Mouse (Mus musculus): ENCODE results near the gene Lpcat2.

Gene Lpcat2

DNA sequence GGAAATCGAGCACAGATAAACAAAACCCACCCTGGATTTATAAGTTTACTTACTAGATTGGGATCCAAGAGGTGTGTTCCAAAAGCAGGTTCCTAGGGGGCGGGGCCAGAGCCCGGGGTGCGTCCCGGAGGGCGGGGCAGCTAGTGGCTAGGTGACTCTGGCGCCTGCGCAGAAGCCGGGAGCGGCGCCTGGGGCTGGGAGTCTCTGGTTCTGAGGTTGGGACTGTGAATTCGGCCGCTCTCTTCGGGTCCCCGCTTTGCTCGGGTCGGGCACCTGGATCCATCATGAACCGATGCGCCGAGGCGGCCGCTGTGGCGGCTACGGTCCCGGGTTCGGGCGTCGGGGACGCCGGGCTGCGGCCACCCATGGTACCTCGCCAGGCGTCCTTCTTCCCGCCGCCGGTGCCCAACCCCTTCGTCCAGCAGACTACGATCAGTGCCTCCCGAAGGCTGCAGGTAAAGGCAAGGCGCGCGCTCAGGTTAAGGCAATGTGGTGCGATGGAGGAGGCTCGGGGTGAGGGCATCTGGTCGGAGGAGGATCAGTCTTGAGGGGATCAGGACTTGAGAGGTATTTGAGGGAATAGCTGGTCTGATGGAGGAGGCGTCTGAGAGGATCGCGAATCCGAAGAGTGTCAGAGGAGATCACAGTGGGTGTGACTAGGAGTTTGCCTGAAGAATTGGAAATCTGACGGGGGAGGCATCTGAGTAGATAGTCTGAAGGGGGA, at the start of gene Lpcat2:
Lpcat2 (plus strand) TSS at position 169 of the 724 bp plus-strand sequence.
- peak; percentile 71 for DNase-seq

DNA sequence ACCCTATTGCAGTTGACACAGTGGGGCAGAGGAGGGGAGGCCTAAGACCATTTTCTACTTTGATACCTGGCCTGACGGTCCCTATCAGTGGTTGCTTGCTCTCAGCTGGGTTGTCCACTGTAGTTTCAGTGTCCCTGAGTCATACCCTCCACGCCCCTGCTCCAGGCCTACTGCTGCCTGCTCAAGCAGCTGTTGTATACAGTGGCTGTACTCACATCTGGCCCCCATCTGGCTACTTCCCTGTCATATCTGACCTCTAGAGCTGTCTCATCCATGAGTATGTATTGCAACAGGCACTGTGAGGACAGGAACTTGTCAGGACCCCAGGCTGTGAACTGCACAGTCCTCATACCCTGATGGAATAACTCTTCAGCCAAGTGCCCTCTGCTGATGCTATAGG, 42.4 kb upstream of the Lpcat2 start:
- no peak for DNase-seq

DNA sequence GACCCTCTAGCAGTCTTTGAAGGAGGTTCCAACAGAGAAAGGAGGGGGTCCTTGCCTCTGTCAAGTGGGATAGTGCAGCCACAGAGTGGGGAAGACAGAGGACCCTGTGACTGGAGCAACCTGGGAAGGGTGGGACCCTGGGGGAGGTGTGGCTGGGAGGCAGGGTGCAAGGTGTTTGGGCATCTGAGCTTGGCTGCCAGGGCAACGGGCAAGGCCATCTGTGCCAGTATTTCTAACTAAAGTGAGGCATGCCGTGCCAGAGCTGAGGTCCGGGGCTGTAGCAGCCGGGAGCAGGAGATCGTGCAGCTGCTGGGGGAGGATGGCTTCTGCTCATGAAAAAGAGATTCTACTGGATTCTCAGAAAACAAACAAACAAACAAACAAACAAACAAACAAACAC, 39.5 kb upstream of the Lpcat2 start:
- DNase-seq = no peak

DNA sequence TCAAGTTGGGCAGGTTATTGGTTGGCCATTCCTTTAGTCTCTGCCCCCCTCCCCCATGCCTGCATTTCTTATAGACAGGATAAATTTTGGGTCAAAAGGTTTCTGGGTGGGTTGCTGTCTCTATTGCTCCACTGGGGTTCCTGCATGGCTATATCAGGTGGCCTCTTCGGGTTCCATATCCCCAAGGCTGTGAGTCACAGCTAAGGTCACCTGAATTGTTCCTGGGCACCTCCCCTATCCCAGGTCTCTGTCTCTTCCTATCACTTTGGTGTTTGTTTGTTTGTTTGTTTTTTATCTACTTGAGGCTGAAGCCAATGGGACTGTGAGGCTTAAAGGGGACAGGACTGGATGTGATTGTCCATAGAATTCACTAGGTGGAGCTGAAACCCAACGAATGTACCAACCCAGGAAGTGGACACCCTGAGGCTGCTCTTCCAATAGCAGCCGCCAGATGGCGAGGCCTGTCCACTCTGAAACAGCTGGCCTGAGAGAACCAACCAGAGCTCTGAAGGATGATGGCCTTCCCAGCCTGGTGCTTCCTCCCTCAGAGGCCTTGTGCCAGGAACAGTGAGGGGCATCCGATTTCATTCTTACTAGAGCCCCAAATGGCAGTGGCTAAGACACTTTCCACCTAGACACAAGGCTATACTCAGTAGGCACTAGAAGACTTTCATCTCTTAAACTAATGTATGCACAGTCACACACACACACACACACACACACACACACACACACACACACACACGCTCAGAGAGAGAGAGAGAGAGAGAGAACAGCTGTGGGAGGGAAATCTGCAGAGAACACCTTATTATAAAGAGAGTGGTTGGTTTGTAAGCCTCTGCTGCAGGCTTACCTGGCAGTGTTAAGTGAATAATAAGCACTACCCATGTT, 37.0 kb upstream of the Lpcat2 start:
- peak; percentile 94 for DNase-seq

DNA sequence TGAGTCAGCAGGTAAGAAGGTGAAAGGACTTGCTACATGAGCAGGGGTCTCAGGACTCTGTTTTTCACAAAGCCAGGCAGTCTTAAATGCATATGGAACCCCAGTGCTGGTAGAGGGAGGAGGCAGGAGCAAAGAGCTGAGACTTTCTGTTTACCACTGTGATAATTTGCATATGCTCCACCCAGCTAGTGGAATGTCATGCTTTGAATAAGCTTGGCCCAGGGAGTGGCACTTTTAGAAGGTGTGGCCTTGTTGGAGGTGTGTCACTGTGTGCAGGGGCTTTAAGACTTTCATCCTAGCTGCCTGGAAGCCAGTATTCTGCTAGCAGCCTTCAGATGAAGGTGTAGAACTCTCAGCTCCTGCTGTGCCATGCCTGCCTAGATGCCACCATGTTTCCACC, 34.0 kb upstream of the Lpcat2 start:
- no peak for DNase-seq

DNA sequence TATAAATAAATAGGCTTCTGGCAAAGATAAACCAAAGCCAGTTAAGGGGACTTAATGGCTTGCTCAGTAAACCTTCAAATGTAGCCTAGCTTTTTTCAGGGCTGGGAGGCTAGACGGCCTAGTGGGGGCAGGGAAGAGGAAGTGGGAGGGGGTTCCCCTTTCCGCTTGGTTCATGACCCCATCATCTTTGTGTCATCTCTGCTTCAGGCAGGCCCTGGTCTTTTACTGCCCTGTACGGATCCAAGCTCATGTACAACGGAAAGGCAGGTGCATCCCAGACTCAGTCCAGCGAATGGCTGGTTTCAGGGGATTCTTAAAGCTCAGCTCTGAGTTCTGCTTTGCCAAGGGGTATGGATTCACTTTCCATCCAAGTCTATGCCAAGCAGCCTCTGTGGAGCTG, 32.8 kb upstream of the Lpcat2 start:
- DNase-seq = no peak

DNA sequence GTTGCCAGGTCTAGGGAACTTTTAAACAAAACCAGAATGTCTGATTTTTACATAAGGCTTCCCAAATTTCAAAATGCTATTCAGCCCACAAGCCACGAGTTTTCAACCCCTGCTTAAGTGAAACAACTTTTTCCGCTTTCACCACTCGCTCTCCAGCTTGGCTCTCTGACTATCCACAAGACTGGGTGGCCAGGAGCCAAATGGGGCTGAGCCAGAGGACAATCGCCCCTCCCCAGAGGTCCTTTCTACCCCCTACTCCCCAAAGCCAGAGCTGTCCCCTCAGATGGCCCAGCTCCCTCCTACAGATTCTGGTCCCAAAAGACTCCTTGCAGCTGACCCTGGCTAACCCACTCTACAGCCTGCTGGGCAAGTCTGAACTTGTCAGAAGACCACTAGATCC, 29.1 kb upstream of the Lpcat2 start:
- no peak for DNase-seq

DNA sequence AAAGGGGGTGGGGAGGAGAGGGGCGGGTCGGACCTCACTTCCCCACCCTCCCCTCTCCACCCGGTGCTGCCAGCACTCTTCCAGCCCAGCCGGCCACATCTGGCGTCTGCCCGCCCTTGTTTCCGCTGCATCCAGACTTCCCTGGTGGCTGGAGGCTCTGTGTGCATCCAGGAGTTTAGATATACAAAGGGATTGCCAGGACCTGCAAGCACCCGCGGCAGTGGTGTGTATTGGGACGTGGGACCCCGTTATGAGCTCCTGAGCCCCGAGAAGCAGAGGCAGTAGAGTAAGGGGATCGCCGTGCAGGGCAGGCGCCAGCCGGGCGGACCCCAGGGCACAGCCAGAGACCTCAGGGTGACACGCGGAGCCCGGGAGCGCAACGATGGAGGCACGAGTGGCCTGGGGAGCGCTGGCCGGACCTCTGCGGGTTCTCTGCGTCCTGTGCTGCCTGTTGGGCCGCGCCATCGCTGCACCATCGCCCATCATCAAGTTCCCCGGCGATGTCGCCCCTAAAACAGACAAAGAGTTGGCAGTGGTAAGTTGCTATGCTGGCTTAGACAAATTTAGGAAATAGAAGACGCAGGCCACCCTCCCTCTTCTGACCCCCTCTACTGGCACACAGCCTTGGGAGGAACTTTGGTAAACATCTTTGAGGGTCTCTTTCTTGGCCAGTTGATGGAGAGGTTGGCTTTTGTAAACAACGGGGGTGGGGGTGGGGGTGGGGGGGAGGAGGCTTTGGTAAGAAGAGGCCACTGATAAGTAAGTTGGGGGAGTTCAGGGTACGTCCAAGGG, 27.7 kb upstream of the Lpcat2 start, which contains the start of gene Mmp2:
Mmp2 (plus strand) TSS at position 49 of the 792 bp plus-strand sequence.
- DNase-seq = peak; percentile 43

DNA sequence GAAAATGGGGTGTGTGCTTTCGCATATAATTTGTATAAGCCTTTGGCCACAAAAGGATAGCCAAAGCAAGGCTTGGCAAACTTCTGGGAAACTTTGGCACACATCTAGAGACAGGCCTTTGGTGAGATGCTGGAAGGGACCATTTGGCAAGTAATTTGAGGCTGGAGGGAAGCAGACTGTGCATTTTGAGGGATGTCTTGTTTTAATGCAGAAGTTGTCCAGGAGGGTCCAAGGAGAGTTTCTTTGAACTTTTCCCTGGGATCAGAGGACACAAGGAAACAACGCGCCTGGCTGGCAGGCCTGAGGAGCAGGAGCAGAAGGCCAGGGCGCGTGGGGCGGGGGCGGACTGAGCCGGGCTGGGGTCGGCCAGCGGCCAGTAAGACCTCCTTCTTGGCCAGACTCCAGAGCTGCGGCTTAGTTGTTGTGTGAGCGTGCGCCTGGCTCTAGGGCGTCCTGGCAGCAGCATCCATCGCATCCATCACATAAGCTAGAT, 26.8 kb upstream of the Lpcat2 start:
- peak; percentile 56 for DNase-seq

DNA sequence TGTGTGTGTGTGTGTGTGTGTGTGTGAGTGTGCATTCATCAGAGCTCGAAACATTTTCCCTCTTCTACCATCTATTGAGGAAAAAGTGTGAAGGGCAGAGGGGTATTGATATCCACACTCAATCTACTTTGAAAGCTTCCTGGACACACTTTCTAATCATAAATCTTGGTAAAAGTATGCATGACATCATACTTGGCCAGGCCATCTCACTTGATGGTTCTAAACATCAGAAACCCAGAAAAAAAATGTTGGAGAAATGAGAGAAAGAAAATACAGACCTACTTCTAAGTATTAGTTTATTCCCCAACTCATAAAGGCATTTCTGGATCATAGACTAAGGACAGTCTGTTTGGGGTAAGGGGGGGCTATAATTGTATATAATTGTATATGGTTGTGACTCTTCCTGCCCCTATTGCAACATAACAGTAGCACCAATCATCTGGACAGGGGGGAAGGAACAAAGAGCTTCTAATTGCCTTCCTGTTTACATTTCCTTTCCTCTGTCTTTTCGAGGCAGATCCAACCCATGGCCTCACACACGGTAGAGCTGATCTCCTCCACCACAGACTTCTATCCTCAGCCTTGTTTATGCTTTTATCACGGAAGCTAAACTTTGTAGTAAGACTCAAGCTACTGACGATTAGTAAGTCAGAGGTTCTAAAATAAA, 20.9 kb upstream of the Lpcat2 start:
- no peak for DNase-seq

DNA sequence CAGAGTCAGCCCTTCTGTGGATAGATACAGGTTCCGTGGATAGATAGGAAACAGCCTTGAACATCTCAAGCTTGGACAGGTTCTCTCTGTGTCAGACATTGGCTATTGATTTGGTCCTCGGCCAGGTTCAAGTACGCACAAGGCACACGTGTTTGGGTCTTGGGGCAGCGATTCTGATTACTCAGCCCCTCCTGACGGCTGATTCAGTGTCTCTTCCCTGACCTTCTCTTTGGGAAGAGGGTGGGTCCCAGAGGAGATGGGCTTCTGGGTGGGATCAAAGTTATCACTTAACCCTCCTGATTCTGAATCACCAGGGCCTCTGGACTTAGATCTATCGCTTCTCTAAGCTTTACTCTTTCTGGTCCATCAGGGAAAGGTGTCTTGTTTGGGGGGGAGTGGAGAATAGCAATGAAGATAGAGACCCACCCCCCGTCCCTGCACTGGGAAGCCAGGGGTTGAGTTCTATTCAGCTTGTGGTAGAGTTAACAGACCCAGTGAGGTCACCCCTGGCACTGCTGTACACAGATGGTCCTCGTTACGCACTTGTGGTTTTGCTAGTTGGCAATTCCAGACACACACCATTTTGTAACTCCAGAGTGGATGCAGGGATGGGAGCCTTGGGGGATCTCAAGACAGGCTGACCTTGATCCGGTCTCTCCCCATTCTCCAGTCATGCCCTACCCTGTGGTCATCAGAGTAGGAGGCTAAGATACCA, 20.2 kb upstream of the Lpcat2 start:
- no peak for DNase-seq

DNA sequence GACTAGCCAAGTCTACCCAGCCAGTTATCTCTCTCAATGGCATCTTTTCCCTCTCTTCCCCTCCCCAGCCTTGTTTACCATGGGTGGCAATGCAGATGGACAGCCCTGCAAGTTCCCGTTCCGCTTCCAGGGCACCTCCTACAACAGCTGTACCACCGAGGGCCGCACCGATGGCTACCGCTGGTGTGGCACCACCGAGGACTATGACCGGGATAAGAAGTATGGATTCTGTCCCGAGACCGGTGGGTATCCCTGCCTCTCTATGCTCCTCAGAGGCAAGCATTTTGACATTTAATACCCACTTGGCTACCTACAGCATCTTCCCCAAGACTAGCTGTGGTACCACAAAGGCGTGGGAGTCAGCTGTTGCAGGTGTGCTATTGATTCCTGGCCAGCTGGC, 19.2 kb upstream of the Lpcat2 start:
- DNase-seq = no peak

DNA sequence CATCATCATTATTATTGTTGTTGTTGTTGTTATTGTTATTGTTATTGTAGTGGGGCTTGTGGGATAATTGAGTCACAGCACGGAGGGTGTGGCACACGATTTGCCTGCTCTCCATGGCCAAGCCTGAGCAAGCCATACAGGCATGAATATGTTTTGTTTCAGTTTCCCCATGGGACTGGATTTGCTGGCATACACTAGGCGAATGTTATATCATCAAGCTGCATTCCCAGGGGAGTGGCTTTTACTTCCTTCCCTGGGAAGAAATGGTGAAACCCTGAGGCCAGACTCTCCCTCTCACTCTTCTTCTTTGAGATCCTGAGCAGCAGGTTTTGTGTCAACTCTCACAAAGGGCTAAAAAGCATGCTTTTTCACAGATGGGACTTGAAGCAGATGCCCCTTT, 16.5 kb upstream of the Lpcat2 start:
- no peak for DNase-seq

DNA sequence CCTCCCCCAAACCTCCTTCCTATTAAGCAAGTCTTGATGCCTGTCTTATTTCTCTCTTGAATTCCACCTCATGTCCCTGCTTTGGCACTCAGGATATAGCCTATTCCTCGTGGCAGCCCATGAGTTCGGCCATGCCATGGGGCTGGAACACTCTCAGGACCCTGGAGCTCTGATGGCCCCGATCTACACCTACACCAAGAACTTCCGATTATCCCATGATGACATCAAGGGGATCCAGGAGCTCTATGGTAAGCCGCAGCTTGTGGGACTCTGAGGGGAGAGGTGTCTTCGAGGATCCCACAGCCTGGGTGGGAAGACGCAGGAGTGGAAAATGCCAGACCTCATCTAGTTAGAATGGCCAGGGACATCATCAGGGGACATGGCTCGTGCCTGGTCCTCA, 16.0 kb upstream of the Lpcat2 start:
- DNase-seq = no peak

DNA sequence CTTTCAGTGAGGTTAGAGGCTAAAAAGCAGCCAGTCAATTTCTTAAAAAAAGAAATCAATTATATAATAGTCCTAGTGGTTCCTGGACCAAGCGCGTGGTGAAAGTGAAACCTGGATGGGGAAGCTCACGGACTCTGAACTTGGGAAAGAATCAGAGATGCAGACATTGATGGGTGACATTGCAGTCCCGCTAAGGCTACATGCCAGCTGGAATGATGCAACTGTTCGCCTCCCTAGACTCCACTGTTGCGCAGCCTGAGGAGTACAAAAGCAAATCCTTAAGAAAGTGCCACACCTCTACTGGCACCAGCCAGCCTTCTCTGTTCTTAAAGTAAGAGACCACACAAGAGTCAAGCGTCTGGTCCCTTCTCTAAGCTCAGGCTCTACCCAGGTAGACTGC, 15.3 kb upstream of the Lpcat2 start:
- DNase-seq = no peak

DNA sequence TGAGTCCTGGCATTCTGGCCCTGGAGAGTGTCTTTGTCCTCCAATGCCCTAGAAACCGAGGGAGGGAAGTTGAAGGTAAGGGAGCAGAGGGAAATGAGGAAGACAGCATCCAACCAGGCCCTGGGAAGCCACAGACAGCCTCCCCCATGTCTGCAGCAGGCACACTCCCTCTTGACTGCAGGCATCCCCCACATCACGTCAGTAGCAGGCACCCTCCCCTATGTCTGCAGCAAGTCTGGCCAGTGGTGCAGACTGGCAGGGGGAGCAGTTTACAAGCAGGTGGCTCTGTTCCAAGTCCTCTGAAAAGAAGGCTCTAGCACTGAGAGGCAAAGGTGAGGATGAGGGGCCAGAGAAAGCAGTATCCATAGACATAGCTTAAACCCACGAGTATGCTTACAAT, 8.5 kb upstream of the Lpcat2 start:
- peak; percentile 55 for DNase-seq

DNA sequence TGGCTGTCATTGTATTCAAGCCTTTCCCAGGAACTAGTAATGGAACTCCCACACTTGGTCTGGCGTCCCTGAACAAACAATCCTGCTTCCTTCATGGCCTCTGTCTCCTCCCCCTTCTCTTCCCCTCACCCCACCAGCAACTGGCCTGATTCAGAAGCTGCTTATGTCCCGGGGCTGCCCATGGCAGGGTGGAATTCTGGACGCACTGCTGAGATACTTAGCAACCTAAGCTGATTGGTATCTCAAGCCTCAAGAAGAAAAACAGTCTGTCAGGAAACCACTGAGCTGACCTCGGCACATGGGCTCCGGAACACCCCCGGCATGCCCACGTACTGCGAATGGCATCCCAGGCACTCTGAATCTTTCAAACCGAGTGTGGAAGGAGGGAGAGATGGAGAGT, 7.8 kb upstream of the Lpcat2 start:
- DNase-seq = peak; percentile 86

DNA sequence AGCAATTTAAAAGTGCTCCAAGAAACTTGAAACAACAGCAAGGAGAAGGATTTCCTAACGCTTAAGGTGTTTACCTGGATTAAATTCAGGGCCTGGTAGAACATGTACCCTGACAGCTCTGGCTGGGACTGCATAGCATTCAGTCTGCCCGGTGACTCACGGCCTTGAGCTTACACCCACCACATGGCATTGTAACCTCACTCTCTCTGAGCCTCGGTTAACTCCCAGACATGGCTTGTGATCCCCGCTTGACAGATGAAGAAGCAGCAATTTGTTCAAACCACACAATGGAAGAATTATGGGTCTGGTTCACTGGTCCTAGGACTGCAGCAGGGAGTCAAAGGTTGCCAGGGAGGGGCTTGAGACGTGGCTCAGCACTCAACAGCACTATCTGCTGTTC, 5.9 kb upstream of the Lpcat2 start:
- peak; percentile 18 for DNase-seq

DNA sequence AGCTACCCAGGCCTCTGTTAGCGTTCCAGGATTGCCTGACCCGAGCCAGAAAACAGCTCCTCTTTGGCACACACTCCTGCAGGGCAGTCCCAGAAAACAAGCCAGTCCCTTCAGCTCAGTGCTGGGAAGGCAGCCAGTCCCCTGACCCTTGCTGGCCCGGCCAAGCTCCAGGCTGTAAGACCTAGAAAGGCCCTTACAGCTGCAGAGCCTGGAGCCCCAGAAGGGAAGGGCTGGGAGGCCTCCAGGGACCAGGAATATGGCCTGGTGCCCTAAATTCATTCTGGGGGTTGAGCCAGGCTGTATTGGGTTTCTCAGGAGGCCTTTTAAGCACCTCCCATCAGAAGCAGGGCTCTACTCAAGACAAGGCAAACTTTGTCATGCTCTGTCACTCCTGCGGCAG, 4.9 kb upstream of the Lpcat2 start:
- DNase-seq = peak; percentile 60

DNA sequence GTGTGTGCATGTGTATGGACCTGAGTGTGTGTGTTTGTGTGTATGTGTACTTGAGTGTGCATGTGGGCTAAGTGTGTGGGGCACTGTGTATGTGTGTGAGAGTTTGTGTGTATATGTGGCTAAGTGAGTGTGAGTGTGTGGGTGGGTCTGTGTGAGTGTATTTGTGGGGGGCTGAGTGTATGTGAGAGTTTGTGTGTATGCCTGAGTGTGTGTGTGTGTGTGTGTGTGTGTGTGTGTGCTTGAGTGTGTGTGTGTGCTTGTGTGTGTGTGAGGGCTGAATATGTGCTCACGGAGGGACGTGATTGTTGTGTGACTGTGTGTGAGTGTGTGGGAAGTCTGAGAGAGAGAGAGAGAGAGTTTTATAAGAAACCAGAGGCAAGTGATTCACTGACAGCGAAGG, 3.8 kb upstream of the Lpcat2 start:
- DNase-seq = no peak

DNA sequence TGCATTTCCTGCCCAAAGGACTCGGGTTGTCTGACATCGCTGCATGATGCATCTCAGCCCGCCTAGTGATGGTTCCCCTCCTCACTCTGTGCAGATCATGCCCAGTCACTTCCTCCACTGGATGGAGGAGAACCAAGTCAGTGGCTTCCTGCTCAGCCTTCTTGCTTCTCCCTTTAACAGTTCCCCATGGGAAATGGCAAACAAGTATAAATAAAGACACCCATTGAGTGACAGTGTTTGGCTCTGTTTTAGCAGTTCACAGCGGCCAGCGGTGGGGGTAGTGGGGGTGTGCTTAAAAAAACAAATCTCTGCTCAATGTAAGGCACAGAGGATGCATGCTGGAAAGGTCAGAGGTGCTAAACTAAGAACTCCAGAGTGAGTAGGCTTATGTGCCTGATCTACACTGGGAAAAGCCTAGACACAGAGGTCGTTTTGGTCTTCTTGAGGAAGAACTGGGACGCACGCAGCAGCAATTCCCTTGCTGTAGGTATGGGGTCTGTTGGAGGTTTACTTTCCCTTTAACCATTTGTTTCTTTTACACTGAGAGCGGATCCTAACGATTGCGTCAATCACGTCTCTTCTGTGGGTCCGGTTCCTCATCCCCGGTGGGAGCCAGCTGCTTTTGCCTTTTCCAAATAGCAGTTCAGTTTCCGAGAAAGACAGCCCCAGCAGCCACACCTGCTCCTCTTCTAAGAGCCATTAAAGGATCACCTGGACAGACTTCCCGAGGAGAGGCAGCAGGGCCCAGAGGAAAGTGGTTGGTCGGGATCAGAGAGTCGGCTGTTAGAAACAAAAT, 1.8 kb upstream of the Lpcat2 start:
- DNase-seq = no peak
